Mouse (Mus musculus) midbrain, embryonic 11.5 days (tissue): ENCODE measurements at regions not wholly inside any gene's neighbourhood (a gene's known extent, or its start where the extent isn't known, plus 50 kb on each side); places are given as distances from the start of the nearest gene placed in this dataset.

Experiments used
- ATAC-seq: fragments of 200-750 bp; cut with Nextera tagmentation; 2 replicates; pipeline ENCODE4 v1.8.0; 2017; ENCODE audit warnings: moderate TSS enrichment, moderate library complexity; ENCODE audit not compliant: low FRiP score
- DNase-seq: peaks from one replicate; pipeline ENCODE4 v3.0.0; 2015; ENCODE audit warnings: low spot score; ENCODE audit errors: missing footprints
- H3K27ac ChIP-seq: fragments of 300-500 bp; sonication (generic); 2 replicates; pipeline ENCODE4 v1.5.1; 2014; ENCODE audit warnings: low read depth, low read length
- H3K27me3 ChIP-seq: fragments of 300-500 bp; sonication (generic); 2 replicates; pipeline ENCODE4 v1.6.1; 2014; ENCODE audit warnings: mild to moderate bottlenecking, low read length, moderate library complexity, mixed read lengths; ENCODE audit not compliant: control insufficient read depth, insufficient read depth
- H3K36me3 ChIP-seq: fragments of 300-500 bp; sonication (generic); 2 replicates; pipeline ENCODE4 v1.6.1; 2014; ENCODE audit warnings: mild to moderate bottlenecking, low read length, moderate library complexity, mixed read lengths; ENCODE audit not compliant: control insufficient read depth, insufficient read depth
- H3K4me1 ChIP-seq: fragments of 300-500 bp; sonication (generic); 2 replicates; pipeline ENCODE4 v1.6.1; 2014; ENCODE audit warnings: low read length; ENCODE audit not compliant: control insufficient read depth, insufficient read depth
- H3K4me2 ChIP-seq: fragments of 300-500 bp; sonication (generic); 2 replicates; pipeline ENCODE4 v1.6.1; 2014; ENCODE audit warnings: mild to moderate bottlenecking, moderate library complexity
- H3K4me3 ChIP-seq: fragments of 300-500 bp; sonication (generic); 2 replicates; pipeline ENCODE4 v1.5.1; 2014; ENCODE audit warnings: low read depth, low read length
- H3K9ac ChIP-seq: fragments of 300-500 bp; sonication (generic); 2 replicates; pipeline ENCODE4 v1.6.1; 2014; ENCODE audit warnings: low read length
- H3K9me3 ChIP-seq: fragments of 300-500 bp; sonication (generic); 2 replicates; pipeline ENCODE4 v1.6.1; 2016; ENCODE audit warnings: low read length; ENCODE audit not compliant: control insufficient read depth
- WGBS: fragments of 180-500 bp; shearing (Covaris S2); extraction: QIAGEN DNeasy Blood & Tissue Kit; methylation state at CpG from one replicate; pipeline ENCODE4 v1.1.7; 2014; 5-methylcytosine and 5-hydroxymethylcytosine counted together

DNA sequence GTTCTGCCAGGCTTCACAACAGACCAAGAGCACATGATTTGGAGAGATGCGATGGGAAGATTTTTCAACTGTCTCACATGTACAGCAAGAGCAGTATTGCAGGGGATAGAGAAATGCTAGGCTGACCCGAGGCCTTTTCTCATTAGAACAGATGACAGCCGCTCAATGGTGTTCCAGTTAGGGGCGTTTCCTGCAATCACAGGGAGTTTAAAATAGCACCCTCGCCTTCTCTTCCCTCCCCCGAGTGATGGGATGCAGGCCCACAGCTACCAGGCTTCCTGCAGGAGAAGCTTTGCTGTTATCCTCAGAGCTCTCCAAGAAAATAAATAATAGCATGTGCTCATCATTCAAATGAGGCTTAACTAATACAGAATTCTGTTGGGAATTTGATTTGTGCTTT is 526.9 kb upstream of the Tmem132c start:
- Histone ChIP-seq H3K4me3 (no peak overlapping the region), H3K4me1 (no peaks in the 10 kb centered on the region), H3K9me3 (no peaks in the 10 kb centered on the region), H3K27me3 (no peaks in the 10 kb centered on the region), H3K9ac (no peak overlapping the region), H3K36me3 (no peaks in the 10 kb centered on the region), H3K4me2 (no peak overlapping the region), H3K27ac (no peak overlapping the region)
- ATAC-seq (no peak), DNase-seq (no peak)
- 69% methylated on average over 6 of the region's 6 CpGs for WGBS

DNA sequence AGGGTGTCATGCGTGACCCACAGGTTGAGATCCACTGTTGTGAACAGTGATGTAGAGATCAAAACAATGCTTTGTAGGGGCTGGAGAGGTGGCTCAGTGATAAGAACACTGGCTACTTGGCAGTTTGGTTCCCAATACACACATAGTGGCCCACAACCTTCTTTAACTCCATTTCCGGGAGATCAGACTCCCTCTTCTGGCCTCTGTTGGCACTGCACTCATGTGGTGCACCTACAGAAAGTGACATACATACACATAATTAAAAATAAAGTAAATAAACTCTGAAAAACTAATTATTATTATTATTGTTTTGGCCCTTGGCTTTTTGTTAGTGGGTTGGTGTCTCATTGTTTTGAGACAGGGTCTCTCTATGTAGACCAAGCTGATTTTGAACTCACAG is 523.2 kb upstream of the Tmem132c start:
- no peak overlapping the region for H3K4me3 ChIP-seq

DNA sequence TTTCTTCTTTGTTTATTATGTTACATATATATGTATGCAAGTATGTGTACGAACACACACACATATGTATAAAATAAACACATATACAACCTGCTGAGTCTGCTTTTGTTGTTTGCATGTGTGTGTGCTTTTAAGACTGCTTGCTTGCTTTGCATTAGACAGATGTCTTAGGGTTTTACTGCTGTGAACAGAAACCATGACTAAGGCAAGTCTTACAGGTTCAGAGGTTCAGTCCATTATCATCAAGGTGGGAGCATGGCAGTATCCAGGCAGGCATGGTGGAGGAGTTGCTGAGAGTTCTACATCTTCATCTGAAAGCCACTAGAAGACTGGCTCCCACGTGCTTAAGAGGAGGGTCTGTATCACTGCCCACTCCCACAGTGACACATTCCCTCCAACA is 520.3 kb upstream of the Tmem132c start:
- Histone ChIP-seq H3K4me1 (no peaks in the 10 kb centered on the region), H3K4me3 (no peak overlapping the region), H3K27me3 (no peaks in the 10 kb centered on the region), H3K27ac (no peak overlapping the region), H3K36me3 (no peaks in the 10 kb centered on the region), H3K4me2 (no peak overlapping the region), H3K9me3 (no peaks in the 10 kb centered on the region), H3K9ac (no peak overlapping the region)
- WGBS = 86% methylated on average over 2 of the region's 2 CpGs
- no peak for DNase-seq
- no peak for ATAC-seq

More for the DNA sequence above, 523.2 kb upstream of the Tmem132c start:
- no peak overlapping the region for H3K9ac ChIP-seq
- ATAC-seq (no peak), DNase-seq (no peak)
- WGBS = 93% methylated on average over 2 of the region's 2 CpGs
- H3K4me1 ChIP-seq = no peaks in the 10 kb centered on the region
- H3K36me3 ChIP-seq = no peaks in the 10 kb centered on the region
- no peaks in the 10 kb centered on the region for H3K9me3 ChIP-seq
- H3K4me2 ChIP-seq = no peak overlapping the region
- H3K27me3 ChIP-seq = no peaks in the 10 kb centered on the region
- no peak overlapping the region for H3K27ac ChIP-seq

DNA sequence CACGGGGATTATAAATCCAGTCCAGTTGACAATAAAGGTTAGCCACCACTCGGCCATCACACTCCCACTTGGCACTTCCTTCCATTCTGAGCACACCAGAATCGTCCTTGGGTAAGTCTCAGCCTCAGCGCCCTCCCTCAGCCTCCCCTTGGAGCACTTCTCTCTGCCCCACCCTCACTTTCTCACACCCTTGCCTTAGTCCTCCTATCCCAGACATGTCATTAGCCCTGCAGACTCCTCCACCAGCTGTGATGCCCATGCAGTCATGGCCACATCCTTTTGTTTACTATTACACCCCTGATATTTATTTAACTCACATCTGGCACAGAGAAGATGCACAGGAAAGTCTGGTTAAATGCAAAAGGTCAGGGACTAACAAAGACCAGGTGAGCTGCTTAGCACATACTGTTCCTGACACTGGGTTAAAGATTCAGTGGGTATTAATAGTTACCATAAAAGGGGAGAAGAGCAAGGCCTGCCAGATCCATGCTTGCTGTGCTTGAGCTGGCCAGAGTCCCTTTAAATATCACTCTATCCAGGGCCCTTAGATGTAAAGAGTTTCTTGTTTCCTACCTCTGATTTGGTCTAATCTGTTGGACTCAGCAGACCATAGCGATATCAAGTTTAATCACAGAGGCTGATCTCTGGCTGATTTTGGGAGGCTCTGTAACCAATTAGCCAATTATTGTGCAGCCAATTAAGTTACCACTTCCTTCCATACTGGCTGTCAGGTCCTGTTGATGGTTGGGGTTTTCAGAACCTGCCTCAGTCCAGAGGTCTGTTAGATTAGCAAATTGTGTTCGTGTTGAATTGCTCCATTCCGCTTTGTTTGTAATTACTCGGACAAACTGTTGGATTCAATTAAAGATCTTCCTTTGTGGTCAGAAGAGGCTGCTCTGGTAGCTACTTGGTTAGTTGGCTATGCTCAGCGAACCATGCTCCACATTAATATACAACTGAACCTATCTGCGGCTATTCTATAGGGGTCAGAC is 518.0 kb upstream of the Tmem132c start:
- Histone ChIP-seq H3K4me1 (no peaks in the 10 kb centered on the region), H3K27me3 (no peaks in the 10 kb centered on the region), H3K4me2 (no peak overlapping the region), H3K4me3 (no peak overlapping the region), H3K27ac (no peak overlapping the region), H3K9ac (no peak overlapping the region), H3K36me3 (no peaks in the 10 kb centered on the region), H3K9me3 (no peaks in the 10 kb centered on the region)
- ATAC-seq = no peak
- DNase-seq = no peak
- 67% methylated on average over 10 of the region's 10 CpGs for WGBS

DNA sequence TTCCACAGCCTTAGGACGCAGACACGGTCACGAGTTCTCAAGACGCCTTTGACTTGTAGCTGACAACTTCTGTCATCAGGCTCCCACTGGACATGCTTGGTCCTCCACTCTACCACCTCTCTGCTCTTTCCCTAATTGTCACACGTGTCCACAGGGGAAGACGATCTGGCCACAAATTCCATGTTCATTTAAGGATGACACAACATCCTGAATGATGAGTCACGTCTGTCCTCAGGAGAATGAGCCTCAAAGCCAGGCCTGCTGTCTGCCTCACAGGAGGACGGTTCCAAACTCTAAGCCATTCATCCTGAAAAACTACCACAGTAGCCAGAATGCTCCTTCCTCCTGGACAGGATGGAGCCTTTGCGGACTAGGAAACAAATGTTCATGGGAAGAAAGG is 517.3 kb upstream of the Tmem132c start:
- no peaks in the 10 kb centered on the region for H3K9me3 ChIP-seq
- no peak overlapping the region for H3K9ac ChIP-seq
- H3K27ac ChIP-seq = no peak overlapping the region
- H3K4me1 ChIP-seq = no peaks in the 10 kb centered on the region
- no peaks in the 10 kb centered on the region for H3K36me3 ChIP-seq
- no peak for DNase-seq
- H3K27me3 ChIP-seq = no peaks in the 10 kb centered on the region
- H3K4me2 ChIP-seq = no peak overlapping the region
- no peak for ATAC-seq
- 90% methylated on average over 9 of the region's 9 CpGs for WGBS
- no peak overlapping the region for H3K4me3 ChIP-seq

DNA sequence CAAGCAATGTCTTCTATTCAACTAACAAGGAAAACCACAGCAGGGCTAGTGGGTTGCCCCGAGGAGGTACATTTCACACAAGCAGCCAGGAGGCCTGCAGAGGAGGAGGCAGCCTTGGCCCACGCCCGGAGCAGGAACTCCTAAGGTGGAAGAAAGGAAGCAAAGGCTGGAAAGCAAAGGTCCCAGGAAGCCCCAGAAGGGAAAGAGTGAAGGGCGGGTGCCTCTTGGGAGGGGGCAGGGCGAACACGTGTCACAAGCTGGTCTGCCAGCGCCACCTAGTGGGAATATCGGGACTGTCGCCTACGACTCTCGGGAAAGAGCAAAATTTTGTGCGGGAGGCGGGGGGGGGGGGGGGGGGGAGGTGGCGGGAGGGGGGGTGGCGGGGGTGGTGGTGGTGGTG is 508.1 kb upstream of the Tmem132c start:
- Histone ChIP-seq H3K4me1 (no peaks in the 10 kb centered on the region), H3K9ac (peak overlapping the region; percentile 51), H3K9me3 (no peaks in the 10 kb centered on the region), H3K4me2 (peak overlapping the region; percentile 35; the same call in 1 of the 2 replicates), H3K27ac (no peak overlapping the region), H3K36me3 (no peaks in the 10 kb centered on the region), H3K27me3 (no peaks in the 10 kb centered on the region), H3K4me3 (no peak overlapping the region)
- WGBS = 7% methylated on average over 8 of the region's 15 CpGs
- ATAC-seq (peak; percentile 76), DNase-seq (peak; percentile 96)

DNA sequence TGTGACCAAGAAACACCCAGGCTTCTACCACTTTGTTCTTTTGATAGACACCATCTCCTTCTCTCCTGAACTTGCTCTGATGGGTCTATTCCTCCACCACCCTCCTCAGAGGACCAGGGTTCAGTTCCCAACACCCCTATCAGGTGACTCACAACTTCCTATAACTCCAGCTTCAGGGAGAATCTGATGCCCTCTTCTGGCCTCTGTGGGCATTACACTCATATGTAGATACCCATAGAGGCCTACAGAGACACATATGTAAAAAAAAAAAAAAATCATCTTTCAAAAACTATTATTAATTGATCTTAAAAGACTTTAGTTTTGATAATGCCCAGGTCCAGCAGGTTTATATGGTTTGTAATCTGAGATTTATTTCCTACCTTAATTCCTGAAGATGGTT is 505.9 kb upstream of the Tmem132c start:
- H3K9ac ChIP-seq = no peak overlapping the region
- no peaks in the 10 kb centered on the region for H3K4me1 ChIP-seq
- no peak overlapping the region for H3K4me3 ChIP-seq
- H3K9me3 ChIP-seq = no peaks in the 10 kb centered on the region
- no peak overlapping the region for H3K4me2 ChIP-seq
- no peaks in the 10 kb centered on the region for H3K36me3 ChIP-seq
- no peak for DNase-seq
- ATAC-seq = no peak
- no peak overlapping the region for H3K27ac ChIP-seq
- H3K27me3 ChIP-seq = no peaks in the 10 kb centered on the region

DNA sequence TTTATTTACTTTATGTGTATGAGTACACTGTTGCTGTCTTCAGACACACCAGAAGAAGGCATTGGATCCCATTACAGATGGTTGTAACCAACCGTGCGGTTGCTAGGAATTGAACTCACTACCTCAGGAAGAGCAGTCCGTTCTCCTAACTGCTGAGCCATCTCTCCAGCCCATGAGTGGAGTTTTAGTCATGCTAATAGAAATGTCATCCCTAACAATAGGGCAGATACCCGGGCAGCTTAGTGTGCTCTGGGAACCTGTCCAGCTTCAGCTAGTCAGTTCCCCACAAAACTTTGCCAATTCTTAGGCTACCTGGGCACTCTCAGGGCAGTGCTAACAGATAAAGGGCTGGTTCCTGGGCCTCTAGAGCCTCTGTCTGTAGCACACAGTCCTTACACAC is 503.9 kb upstream of the Tmem132c start:
- 58% methylated on average over 4 of the region's 4 CpGs for WGBS
- H3K4me3 ChIP-seq = no peak overlapping the region
- H3K9me3 ChIP-seq = no peaks in the 10 kb centered on the region
- ATAC-seq (no peak), DNase-seq (no peak)
- H3K4me2 ChIP-seq = no peak overlapping the region
- no peak overlapping the region for H3K27ac ChIP-seq
- H3K36me3 ChIP-seq = no peaks in the 10 kb centered on the region
- H3K9ac ChIP-seq = no peak overlapping the region
- H3K27me3 ChIP-seq = no peaks in the 10 kb centered on the region
- H3K4me1 ChIP-seq = no peaks in the 10 kb centered on the region

DNA sequence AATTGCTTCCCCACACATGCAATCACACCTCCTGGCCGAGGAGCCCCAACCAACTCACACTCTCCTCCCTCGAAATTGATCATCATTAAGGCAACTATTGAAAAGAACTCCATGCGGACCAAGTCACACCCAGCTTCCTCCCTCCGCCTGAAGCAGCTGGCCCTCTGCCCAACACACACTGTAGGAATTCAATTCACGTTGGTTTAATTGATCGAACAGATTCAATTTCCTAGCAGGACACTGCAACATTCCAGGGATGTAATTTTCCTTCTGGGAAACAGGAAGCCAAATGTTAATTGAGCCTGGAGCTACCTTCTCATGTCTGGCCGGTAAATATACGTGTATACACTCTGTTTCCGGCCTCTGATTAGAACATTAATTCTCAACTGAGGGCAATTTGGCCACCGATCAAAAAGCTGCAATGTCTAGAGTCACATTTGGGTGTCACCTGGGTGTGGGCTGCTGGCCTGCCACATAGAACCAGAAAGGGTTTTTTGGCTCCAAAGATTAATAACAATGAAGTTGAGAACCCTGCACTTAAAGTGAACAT is 500.7 kb upstream of the Tmem132c start:
- no peak overlapping the region for H3K4me2 ChIP-seq
- no peak overlapping the region for H3K27ac ChIP-seq
- WGBS = 81% methylated on average over 10 of the region's 10 CpGs
- H3K36me3 ChIP-seq = no peaks in the 10 kb centered on the region
- H3K4me3 ChIP-seq = no peak overlapping the region
- no peaks in the 10 kb centered on the region for H3K9me3 ChIP-seq
- ATAC-seq (no peak), DNase-seq (no peak)
- no peaks in the 10 kb centered on the region for H3K27me3 ChIP-seq
- no peak overlapping the region for H3K9ac ChIP-seq
- no peaks in the 10 kb centered on the region for H3K4me1 ChIP-seq
